Mouse (Mus musculus) adrenal gland, adult 18-20 months (tissue): ENCODE results near the gene Sh3glb2. TPM values are rescaled to one million over a fixed set of nuclear protein-coding genes. Genes with fewer than 3 reads are reported as not detected.
A peak's percentile ranks its signal among the peaks of the same experiment; 100 is the strongest.

Experiments
- DNase-seq, 2 experiments: peaks; one replicate each; pipeline ENCODE4 v3.0.0; 2021 to 2022; ENCODE audit warnings: low spot score in 2 of 2
- total RNA-seq, 2 experiments: library from RNA; stranded (reverse); gene quantifications; 1 replicate in 1 of 2; 2 replicates in 1 of 2; pipeline ENCODE4 v1.2.3; 2021

The Sh3glb2 gene
- total RNA-seq, 2 experiments from 2014 or later: 88.6 to 92.1 TPM

DNA sequence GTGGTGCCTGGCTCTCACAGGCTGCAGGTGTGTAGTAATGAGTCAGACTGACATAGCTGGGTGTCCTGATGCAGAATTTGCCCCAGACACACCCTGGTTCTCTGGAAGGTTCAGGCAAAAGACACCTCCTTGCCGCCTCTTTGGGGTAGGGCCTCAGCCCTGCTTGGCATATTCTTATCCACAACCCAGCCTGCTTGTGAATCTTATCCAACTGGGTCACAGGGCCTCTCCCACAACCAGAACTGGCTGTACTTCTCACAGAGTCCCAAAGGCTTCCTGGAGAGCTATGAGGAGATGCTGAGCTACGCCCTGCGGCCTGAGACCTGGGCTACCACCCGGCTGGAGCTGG is 22.2 kb upstream of the Sh3glb2 start:
- DNase-seq: no peak

GRCm38 (mm10) chr2:30380564-30381376 is 21.6 kb upstream of the Sh3glb2 start:
- no peak for DNase-seq

DNA sequence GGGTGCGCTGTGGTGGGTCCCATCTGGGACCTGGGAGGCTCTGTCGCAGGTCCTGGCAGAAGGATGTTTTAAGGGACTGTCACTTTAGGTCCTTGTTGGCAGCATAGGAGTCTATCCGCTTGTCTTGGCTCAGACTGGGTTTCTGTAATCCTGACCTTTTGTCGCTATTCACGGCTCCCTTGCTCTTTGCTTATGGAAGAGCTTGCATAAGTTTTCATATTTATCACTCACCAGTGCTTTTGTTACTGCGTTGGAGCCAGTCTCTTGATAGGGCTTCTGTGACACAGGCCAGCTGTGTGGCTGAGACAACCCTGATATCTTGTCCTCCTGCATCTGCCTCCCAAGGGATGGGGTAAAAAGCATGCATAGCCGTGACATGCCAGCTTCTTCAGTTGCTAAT is 20.2 kb upstream of the Sh3glb2 start:
- DNase-seq: no peak

GRCm38 (mm10) chr2:30377721-30378120 is 18.6 kb upstream of the Sh3glb2 start:
- no peak for DNase-seq

- no peak for DNase-seq
Observed at GRCm38 (mm10) chr2:30375893-30376292, 16.8 kb upstream of the Sh3glb2 start.

DNA sequence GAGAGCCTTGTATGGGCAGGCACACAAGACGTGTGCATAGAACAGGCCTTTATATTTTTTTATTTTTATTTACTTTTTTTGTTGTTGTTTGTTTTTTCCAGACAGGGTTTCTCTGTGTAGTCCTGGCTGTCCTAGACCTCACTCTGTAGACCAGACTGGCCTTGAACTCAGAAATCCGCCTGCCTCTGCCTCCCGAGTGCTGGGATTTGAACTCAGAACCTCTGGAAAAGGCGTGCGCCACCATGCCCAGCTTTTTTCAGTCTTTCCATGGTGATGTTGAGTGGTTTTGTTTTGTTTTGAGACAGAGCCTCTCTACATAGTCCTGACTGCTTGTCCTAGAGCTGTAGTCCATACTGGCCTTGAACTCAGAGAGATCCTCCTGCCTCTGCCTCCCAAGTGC is 13.6 kb upstream of the Sh3glb2 start:
- DNase-seq: no peak

- no peak for DNase-seq
Observed at GRCm38 (mm10) chr2:30371544-30371943, 12.4 kb upstream of the Sh3glb2 start.

DNA sequence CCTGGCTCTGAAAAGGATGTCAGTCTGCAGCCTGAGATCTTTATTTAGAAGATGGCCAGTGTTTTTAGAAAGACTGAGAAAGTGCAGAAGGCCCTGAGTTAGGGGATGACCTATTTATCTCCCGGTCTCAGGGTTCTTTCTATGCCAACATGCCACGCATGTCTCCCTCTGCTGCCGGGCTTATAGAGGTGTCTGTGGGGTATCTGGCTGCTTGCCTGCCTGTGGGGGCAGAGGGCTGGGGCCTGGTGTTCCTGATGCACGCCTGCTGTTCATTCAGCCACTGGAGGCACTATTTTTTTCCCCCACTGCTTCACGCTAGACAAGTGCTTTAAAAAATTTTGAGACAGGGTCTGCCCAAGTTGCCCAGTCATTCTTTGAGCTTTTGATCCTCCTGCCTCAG is 7.1 kb upstream of the Sh3glb2 start:
- DNase-seq: no peak

DNA sequence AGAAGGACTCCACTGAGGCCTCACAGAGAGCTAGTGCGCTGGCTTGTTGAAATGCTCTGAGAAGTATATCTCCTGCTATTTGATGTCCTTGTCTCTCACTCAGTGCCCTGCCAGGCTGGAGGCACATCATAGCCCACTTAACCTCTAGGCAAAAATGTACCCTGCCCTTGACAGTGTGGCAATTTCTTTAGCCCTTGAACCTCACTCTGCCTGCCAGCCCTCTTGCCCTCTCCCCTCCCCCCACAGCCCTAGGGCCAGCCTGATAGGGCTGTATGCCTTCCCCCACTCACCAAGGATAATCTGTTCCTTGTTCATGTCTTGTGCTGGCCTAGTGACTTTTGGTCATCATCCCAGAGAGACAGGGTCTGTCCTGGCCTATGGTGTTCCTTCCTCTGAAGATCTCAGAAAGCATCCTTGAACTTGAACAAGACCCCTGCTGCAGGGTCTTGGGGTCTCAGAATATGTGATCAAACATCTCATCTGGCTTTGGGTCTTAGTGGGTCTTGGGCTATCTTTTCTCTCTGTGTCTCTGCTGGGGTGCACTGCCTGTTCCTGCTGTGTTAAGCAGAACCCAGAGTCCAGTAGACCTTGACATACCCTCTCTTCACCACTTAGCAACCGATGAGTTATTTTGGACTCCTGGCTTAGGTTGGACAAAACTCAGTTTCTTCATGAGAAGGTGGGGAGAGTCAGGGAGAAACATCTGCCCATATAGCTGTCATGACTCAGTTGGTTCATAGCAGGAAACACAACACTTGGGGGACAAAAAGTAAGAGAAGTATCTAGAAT is 6.3 kb upstream of the Sh3glb2 start:
- DNase-seq: no peak

- peak; percentile 94 for DNase-seq
Observed at GRCm38 (mm10) chr2:30363773-30364650, 4.9 kb upstream of the Sh3glb2 start, which contains the start of gene Miga2. Gene Miga2 (plus strand): TSS chr2:30364233.

GRCm38 (mm10) chr2:30362865-30363264 is 3.7 kb upstream of the Sh3glb2 start:
- DNase-seq: no peak

GRCm38 (mm10) chr2:30360626-30361025 is 1.5 kb upstream of the Sh3glb2 start:
- no peak for DNase-seq

- no peak for DNase-seq
Observed at GRCm38 (mm10) chr2:30357552-30358510, 1.3 kb downstream of the Sh3glb2 start.

- DNase-seq: no peak
Observed at GRCm38 (mm10) chr2:30356906-30357305, 2.2 kb downstream of the Sh3glb2 start.

DNA sequence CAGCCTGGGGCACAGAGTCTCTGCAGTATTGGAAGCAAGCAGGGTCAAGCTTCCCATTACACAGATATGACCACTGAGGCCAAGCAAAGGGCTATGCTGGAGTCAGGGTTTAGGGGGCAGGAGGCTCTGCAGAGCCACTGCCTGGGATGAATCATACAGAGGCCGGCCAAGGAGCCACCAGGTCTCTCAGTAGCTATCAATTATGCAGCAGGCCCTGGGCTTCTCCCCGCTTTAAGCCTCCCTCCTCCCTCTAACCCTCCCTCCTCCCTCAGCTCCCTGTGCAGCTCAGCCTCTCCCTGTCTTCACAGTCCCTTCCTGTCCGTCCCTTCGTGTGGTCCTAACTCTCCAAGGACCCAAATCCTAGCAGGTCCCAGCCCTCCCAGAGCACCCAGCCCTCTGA is 2.9 kb downstream of the Sh3glb2 start:
- DNase-seq: no peak

- DNase-seq: no peak
Observed at GRCm38 (mm10) chr2:30355861-30356260, 3.3 kb downstream of the Sh3glb2 start.

- DNase-seq: no peak
Observed at GRCm38 (mm10) chr2:30351149-30351548, 8.0 kb downstream of the Sh3glb2 start.

GRCm38 (mm10) chr2:30349196-30349595 is 9.9 kb downstream of the Sh3glb2 start:
- DNase-seq: peak in 1 of 2 experiments; percentile 40

- DNase-seq: no peak
Observed at GRCm38 (mm10) chr2:30345971-30346676, 13.0 kb downstream of the Sh3glb2 start.
